Mouse (Mus musculus): Measurements from ENCODE around the gene Smok3b.

DNA sequence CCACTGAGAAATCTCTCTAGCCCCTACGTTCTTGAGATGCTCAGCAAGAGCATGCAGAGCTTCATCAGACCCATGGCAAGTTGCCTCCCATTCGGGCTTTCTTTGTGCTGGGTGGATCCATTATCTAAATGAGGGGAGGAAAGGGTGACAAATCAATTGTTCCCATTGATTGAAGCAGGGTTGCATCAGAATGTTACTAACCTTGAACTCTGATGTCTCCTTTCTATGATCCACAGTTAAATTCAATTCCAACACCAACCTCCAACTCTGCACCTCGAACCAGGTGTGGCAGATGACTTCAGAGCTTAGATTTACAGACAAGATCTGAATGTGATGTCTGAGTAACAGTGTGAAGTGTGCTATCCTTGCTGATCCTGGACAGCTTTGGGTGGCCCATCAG lies 46.5 kb upstream of the Smok3b start:
- TF ChIP-seq CTCF (IDR thresholded peaks at IDR 0.05; ENCODE audit: low read depth) (no peak), EP300 (IDR thresholded peaks at IDR 0.05; ENCODE audit: low read depth) (no peak)
